Mouse (Mus musculus): ENCODE results near the gene Fancb. TPM values are rescaled to one million over a fixed set of nuclear protein-coding genes. Genes with fewer than 3 reads are reported as not detected.

Gene Fancb
- polyA plus RNA-seq (2015; fragmentation: Nextera tagmentation; extraction: Ambion mirVana), result 3.4 and 3.7 TPM in 2 replicates

DNA sequence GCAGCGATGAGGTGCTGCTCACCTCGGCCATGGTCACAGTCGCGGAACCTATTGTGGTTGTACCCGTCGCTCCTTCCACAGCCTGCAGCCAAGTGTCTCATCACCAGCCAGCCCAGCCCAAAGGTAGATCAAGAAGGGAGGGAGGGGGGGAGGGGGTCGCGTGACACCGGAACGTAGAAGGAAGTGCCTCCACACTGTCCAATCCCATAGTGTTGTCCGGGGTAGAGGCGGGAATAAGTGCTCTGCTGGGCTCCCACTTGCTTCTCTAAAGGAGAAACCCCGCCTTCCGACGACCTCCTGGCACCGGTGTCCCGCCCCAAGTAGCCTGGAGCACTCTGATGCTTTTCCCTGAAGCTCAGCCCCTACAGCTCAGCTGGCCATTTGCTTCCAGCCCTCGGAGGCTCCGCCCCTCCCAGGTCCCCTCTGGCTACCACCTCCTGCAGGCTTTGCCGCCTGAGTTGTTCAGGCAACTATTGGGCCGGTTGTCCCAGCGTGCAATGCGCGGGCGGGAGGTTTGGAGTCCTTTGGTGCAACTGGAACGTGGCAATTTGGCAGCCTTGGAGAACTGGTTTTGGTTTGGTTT, at the start of gene Fancb, which contains the start of gene Mospd2:
Gene Fancb (plus strand): TSS at position 400 of the 583 bp plus-strand sequence.
Gene Mospd2 (minus strand): TSS at position 183 of the 583 bp plus-strand sequence.
- Histone ChIP-seq H3K4me3 (ENCODE audit: low read depth, low read length) (peak within 1 kb of the TSS; percentile 49), H3K4me2 (replicated peaks; ENCODE audit: low read depth, low read length) (peak within 1 kb of the TSS; percentile 48), H3K4me1 (ENCODE audit: insufficient read depth, low read depth, low read length) (no peaks in the 10 kb centered on the region), H3K9me3 (ENCODE audit: low read length) (no peaks in the 10 kb centered on the region), H3K27ac (ENCODE audit: low read length) (peak within 1 kb of the TSS; percentile 40; the same call in 1 of the 2 replicates), H3K36me3 (ENCODE audit: insufficient read depth, low read length) (no peaks in the 10 kb centered on the region), H3K9ac (replicated peaks; ENCODE audit: low read depth) (0 out of 2 replicates have a peak within 1 kb of the TSS, but pooled peaks have one; percentile 20), H3K27me3 (replicated peaks; ENCODE audit: insufficient read depth, low read length) (no peaks in the 10 kb centered on the region)
- WGBS, result 9% methylated on average over 24 of the region's 26 CpGs
- ATAC-seq, result peak; percentile 100
- no peak for TF ChIP-seq EP300 (IDR thresholded peaks at IDR 0.05)
- no peak for TF ChIP-seq CTCF (IDR thresholded peaks at IDR 0.05)
- peak; percentile 95 for DNase-seq (ENCODE audit: low spot score)

GRCm38 (mm10) chrX:164941540-164941939, 38.9 kb upstream of the Fancb start:
- 89% methylated on average over 5 of the region's 5 CpGs for WGBS
- Histone ChIP-seq H3K4me2 (replicated peaks; ENCODE audit: low read depth, low read length) (no peak overlapping the region), H3K27me3 (replicated peaks; ENCODE audit: insufficient read depth, low read length) (no peaks in the 10 kb centered on the region), H3K9ac (replicated peaks; ENCODE audit: low read depth) (no peak overlapping the region), H3K4me1 (ENCODE audit: insufficient read depth, low read depth, low read length) (no peaks in the 10 kb centered on the region), H3K27ac (ENCODE audit: low read length) (no peak overlapping the region), H3K9me3 (ENCODE audit: low read length) (no peaks in the 10 kb centered on the region), H3K4me3 (ENCODE audit: low read depth, low read length) (no peak overlapping the region), H3K36me3 (ENCODE audit: insufficient read depth, low read length) (no peaks in the 10 kb centered on the region; the same call in 1 of the 2 replicates)
- TF ChIP-seq EP300 (IDR thresholded peaks at IDR 0.05), result no peak
- TF ChIP-seq CTCF (IDR thresholded peaks at IDR 0.05), result no peak
- DNase-seq (ENCODE audit: low spot score) (peak; percentile 6), ATAC-seq (no peak)

DNA sequence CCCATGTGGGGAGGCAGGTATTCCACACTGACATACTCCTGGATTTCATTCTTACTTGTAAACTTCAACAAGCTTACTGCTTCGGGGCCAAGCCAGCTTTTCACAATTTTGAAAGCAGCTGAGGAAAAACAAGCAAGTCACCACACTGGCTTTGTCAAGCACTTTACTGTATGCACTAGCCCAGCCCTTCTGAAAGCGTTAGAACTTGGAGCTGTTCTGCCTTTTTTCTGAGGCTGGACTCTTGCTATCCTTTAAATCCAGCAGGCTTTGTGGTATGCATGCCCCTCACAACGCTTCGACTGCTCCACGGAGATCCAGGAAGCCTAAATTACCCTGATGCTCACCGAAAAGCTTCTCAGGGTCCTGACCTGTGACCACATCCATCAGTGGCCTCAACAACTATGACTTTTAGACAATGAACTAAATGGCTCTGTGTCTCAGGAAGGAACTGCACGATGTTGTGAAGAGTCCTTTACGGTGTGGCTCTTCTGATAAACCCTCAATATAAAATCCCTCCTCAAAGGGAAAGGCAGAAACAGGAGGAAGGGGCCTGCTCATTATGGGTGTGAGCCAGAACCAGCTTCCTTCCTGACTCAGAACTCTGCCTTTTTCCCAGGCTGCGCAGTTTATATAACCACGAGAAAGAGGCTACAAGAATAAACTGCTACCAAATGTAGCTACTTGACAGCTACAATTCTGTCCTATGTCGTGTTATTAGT, 28.4 kb upstream of the Fancb start:
- Histone ChIP-seq H3K27me3 (replicated peaks; ENCODE audit: insufficient read depth, low read length) (no peaks in the 10 kb centered on the region), H3K4me3 (ENCODE audit: low read depth, low read length) (no peak overlapping the region), H3K9me3 (ENCODE audit: low read length) (no peaks in the 10 kb centered on the region), H3K27ac (ENCODE audit: low read length) (no peak overlapping the region), H3K4me2 (replicated peaks; ENCODE audit: low read depth, low read length) (no peak overlapping the region), H3K4me1 (ENCODE audit: insufficient read depth, low read depth, low read length) (no peaks in the 10 kb centered on the region), H3K36me3 (ENCODE audit: insufficient read depth, low read length) (no peaks in the 10 kb centered on the region), H3K9ac (replicated peaks; ENCODE audit: low read depth) (no peak overlapping the region)
- ATAC-seq (peak; percentile 60), DNase-seq (ENCODE audit: low spot score) (peak; percentile 7)
- TF ChIP-seq EP300 (IDR thresholded peaks at IDR 0.05), result peak; percentile 79; the same call in 1 of the 2 replicates
- no peak for TF ChIP-seq CTCF (IDR thresholded peaks at IDR 0.05)
- WGBS, result 48% methylated on average over 11 of the region's 11 CpGs

DNA sequence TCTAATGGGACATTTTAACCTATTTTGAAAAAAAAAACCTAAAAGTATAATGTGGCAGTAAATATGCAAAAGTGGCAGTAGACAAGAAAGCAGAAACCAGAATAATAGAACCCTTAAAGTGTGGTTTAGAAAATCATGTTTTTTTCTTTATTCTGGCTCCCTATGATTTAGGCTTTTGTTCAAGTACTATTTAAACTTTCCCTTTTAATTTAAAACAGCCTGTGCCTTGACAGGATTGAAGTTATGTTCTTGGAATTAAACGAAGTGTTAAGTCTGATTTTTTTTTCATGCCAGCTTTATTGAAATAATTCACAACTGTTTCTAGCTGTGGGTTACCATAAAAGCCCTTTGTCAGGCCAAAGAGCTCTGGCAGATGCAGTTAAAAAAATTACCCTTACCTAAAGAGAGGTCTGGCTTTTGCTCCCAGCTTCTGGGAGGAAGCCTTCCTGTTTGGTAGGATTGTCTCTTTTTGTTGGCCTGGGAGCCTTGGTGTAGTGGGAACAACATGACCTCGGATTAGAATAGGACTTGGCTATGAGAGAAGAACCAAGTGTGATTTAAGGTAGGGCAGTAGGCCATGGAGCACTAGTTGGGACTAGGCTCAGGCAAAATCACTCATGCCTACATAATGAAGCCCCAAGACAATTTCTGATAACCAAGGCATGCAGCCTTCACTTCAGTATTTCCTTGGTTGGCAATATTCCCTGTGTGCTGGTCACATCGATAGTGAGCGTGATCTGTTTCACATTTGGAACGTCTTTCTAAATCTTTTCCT, 27.6 kb upstream of the Fancb start:
- 59% methylated on average over 5 of the region's 5 CpGs for WGBS
- Histone ChIP-seq H3K4me1 (ENCODE audit: insufficient read depth, low read depth, low read length) (no peaks in the 10 kb centered on the region), H3K9ac (replicated peaks; ENCODE audit: low read depth) (no peak overlapping the region), H3K9me3 (ENCODE audit: low read length) (no peaks in the 10 kb centered on the region), H3K4me2 (replicated peaks; ENCODE audit: low read depth, low read length) (no peak overlapping the region), H3K27ac (ENCODE audit: low read length) (no peak overlapping the region), H3K4me3 (ENCODE audit: low read depth, low read length) (no peak overlapping the region), H3K27me3 (replicated peaks; ENCODE audit: insufficient read depth, low read length) (no peaks in the 10 kb centered on the region), H3K36me3 (ENCODE audit: insufficient read depth, low read length) (no peaks in the 10 kb centered on the region)
- TF ChIP-seq CTCF (IDR thresholded peaks at IDR 0.05) (no peak), EP300 (IDR thresholded peaks at IDR 0.05) (no peak)
- ATAC-seq, result no peak
- no peak for DNase-seq (ENCODE audit: low spot score)

GRCm38 (mm10) chrX:164965750-164966448, 14.5 kb upstream of the Fancb start:
- peak; percentile 21; the same call in 1 of the 2 replicates for ATAC-seq
- H3K4me3 ChIP-seq (ENCODE audit: low read depth, low read length), result no peak overlapping the region
- peak; percentile 24 for DNase-seq (ENCODE audit: low spot score)

More at GRCm38 (mm10) chrX:164965750-164966448, 14.5 kb upstream of the Fancb start:
- no peaks in the 10 kb centered on the region for H3K4me1 ChIP-seq (ENCODE audit: insufficient read depth, low read depth, low read length)
- no peak overlapping the region for H3K27ac ChIP-seq (ENCODE audit: low read length)
- H3K9ac ChIP-seq (replicated peaks; ENCODE audit: low read depth), result no peak overlapping the region
- H3K4me2 ChIP-seq (replicated peaks; ENCODE audit: low read depth, low read length), result no peak overlapping the region
- no peaks in the 10 kb centered on the region for H3K27me3 ChIP-seq (replicated peaks; ENCODE audit: insufficient read depth, low read length)
- TF ChIP-seq EP300 (IDR thresholded peaks at IDR 0.05) (no peak), CTCF (IDR thresholded peaks at IDR 0.05) (no peak)
- no peaks in the 10 kb centered on the region for H3K9me3 ChIP-seq (ENCODE audit: low read length)
- WGBS, result 59% methylated on average over 3 of the region's 3 CpGs
- no peaks in the 10 kb centered on the region for H3K36me3 ChIP-seq (ENCODE audit: insufficient read depth, low read length)
